In the genomic region with DNA sequence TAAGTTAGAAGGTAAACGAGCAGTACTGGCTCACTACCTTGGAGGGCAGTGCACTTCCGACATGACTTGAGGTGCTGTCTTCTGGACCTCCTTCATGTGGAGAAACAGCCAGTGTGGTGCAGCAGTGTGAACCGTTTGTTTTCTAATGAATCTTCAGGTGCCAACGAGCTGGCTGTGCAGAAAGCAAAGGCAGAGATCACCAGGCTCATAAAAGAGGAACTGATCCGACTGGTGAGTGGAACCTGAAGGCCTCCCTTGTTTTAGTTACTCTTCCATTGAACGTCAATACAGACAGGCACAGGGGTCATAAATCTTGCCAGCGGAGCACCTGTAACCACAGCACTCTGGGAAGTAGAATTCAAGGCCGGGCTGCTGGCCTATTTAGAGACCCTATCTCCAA, we compare ENCODE assay signal across 21 mouse cellular contexts.
"Had no signal": no experiment of that assay in that cellular context is flagged by ENCODE, and none has a peak within 500 bp of the region (broad histone marks: within the 10 kb centered on the region; RNA-seq: fewer than 3 reads in every experiment).

No protein-coding gene starts in this region.

- H3K9ac ChIP-seq: lung, embryonic 14.5 days; midbrain, embryonic 12.5 days; neural tube, embryonic 13.5 days; neural tube, embryonic 15.5 days; stomach, embryonic 15.5 days had no signal

- H3K9me3 ChIP-seq: midbrain, embryonic 10.5 days; midbrain, embryonic 12.5 days; neural tube, embryonic 13.5 days; neural tube, embryonic 15.5 days; stomach, embryonic 15.5 days had no signal

- H3K4me3 ChIP-seq: midbrain, embryonic 10.5 days; midbrain, embryonic 12.5 days; myocyte; neural tube, embryonic 13.5 days; neural tube, embryonic 15.5 days; stomach, embryonic 15.5 days had no signal

- ATAC-seq: midbrain, embryonic 16.5 days had no signal

- H3K27me3 ChIP-seq: midbrain, embryonic 12.5 days; neural tube, embryonic 13.5 days; neural tube, embryonic 15.5 days; stomach, embryonic 15.5 days had no signal

- H3K4me2 ChIP-seq: lung, embryonic 14.5 days; midbrain, embryonic 12.5 days; neural tube, embryonic 13.5 days; neural tube, embryonic 15.5 days; stomach, embryonic 15.5 days had no signal

- H3K27ac ChIP-seq: midbrain, embryonic 10.5 days; midbrain, embryonic 12.5 days; neural tube, embryonic 13.5 days; neural tube, embryonic 15.5 days; stomach, embryonic 15.5 days; stomach, postnatal 0 days had no signal

- DNase-seq: lung, adult 18-20 months; lung, embryonic 14.5 days; lung, postnatal 10 days; lung, postnatal 4 days; midbrain, embryonic 14.5 days; retina, postnatal 1 day; right cerebral cortex, adult 18-20 months; right cerebral cortex, postnatal 25 days; right cerebral cortex, postnatal 4 days; spleen, adult 18-20 months; thymus, adult 2 months; thymus, postnatal 25 days; thymus, postnatal 4 days had no signal

- H3K4me1 ChIP-seq: midbrain, embryonic 10.5 days; midbrain, embryonic 12.5 days; neural tube, embryonic 13.5 days; neural tube, embryonic 15.5 days; stomach, embryonic 15.5 days had no signal
